Mouse (Mus musculus): ENCODE results near the gene AY761185.

DNA sequence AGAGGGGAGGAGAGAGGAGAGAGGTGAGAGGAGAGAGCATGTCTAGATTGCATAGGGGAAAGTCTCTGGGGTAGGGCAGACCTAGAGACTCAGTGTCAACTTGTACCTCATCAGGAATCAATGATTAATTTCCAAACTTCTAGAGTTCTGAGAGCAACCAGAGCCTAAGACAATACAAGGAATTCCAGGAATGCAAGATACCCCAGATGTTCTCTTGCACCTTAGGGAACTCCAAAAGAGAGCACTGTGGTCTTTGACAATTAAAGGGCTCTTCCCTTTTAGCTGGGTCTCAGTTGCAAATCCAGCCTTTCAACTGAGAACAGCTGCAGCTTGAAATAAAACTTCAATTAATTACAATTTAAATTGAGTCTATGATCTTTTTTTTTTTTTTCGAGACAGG, 35.3 kb upstream of the AY761185 start:
- TF ChIP-seq CTCF (IDR thresholded peaks at IDR 0.05 in 2 of 3, conservative IDR thresholded peaks at IDR 0.05 in 1 of 3; ENCODE audit: control insufficient read depth in 1 of 3, insufficient read depth in 1 of 3, low read depth in 2 of 3, low read length in 3 of 3, poor library complexity in 1 of 3, severe bottlenecking in 1 of 3), result no peak
- no peak for TF ChIP-seq E2F4 (IDR thresholded peaks at IDR 0.05; ENCODE audit: borderline replicate concordance, low read depth, low read length)
- TF ChIP-seq POLR2A (IDR thresholded peaks at IDR 0.05; ENCODE audit: control insufficient read depth in 1 of 2, insufficient read depth in 1 of 2, low read depth in 1 of 2, low read length in 2 of 2, poor library complexity in 1 of 2), result no peak
- no peak for TF ChIP-seq HCFC1 (IDR thresholded peaks at IDR 0.05; ENCODE audit: low read depth, low read length)
